Mouse (Mus musculus): ENCODE results near the gene Bsg. TPM values are rescaled to one million over a fixed set of nuclear protein-coding genes. Genes with fewer than 3 reads are reported as not detected.

Bsg gene
- total RNA-seq, 2 experiments from 2014 or later, result 1,161 to 1,276 TPM

GRCm38 (mm10) chr10:79681591-79682245 lies 22.6 kb upstream of the Bsg start, which contains the start of gene Cdc34:
Gene Cdc34, plus strand, starts transcription at chr10:79682195.
- peak; percentile 99 to 100 for DNase-seq
- intact Hi-C loops (cut with DNase I), result no loop called here

- intact Hi-C loops (cut with DNase I), result no loop called here
- DNase-seq, result no peak
Measured at GRCm38 (mm10) chr10:79682551-79682915, 21.8 kb upstream of the Bsg start.

GRCm38 (mm10) chr10:79682916-79683582 lies 21.2 kb upstream of the Bsg start:
- DNase-seq, result peak; percentile 82 to 83

GRCm38 (mm10) chr10:79683726-79684640 lies 20.3 kb upstream of the Bsg start:
- DNase-seq, result peak; percentile 75 to 82
- intact Hi-C loops (cut with DNase I), result no loop called here

More at GRCm38 (mm10) chr10:79682916-79683582, 21.2 kb upstream of the Bsg start:
- intact Hi-C loops (cut with DNase I), result no loop called here

GRCm38 (mm10) chr10:79684770-79685600 lies 19.3 kb upstream of the Bsg start:
- DNase-seq, result no peak
- intact Hi-C loops (cut with DNase I), result no loop called here

GRCm38 (mm10) chr10:79686219-79686618 lies 18.1 kb upstream of the Bsg start:
- intact Hi-C loops (cut with DNase I), result no loop called here
- DNase-seq, result no peak

GRCm38 (mm10) chr10:79686691-79687090 lies 17.6 kb upstream of the Bsg start:
- intact Hi-C loops (cut with DNase I), result no loop called here
- peak; percentile 66 to 72 for DNase-seq

GRCm38 (mm10) chr10:79687513-79687912 lies 16.8 kb upstream of the Bsg start:
- intact Hi-C loops (cut with DNase I), result no loop called here
- DNase-seq, result no peak

GRCm38 (mm10) chr10:79688720-79689119 lies 15.6 kb upstream of the Bsg start, which contains the start of gene Gzmm:
Gene Gzmm, plus strand, starts transcription at chr10:79689020.
- intact Hi-C loops (cut with DNase I), result no loop called here
- no peak for DNase-seq

- intact Hi-C loops (cut with DNase I), result no loop called here
- no peak for DNase-seq
Measured at GRCm38 (mm10) chr10:79689178-79689577, 15.1 kb upstream of the Bsg start.

GRCm38 (mm10) chr10:79691986-79692548 lies 12.2 kb upstream of the Bsg start:
- DNase-seq, result no peak
- intact Hi-C loops (cut with DNase I), result no loop called here

GRCm38 (mm10) chr10:79693580-79694378 lies 10.5 kb upstream of the Bsg start:
- intact Hi-C loops (cut with DNase I), result loop anchor here (2.0 kb wide), 1 partner anchor 95 kb away; no protein-coding TSS in a partner anchor
- DNase-seq, result no peak

- DNase-seq, result peak in 1 of 2 experiments; percentile 57
- intact Hi-C loops (cut with DNase I), result loop anchor here (2.0 kb wide), 1 partner anchor 94 kb away; no protein-coding TSS in a partner anchor
Measured at GRCm38 (mm10) chr10:79694379-79694655, 10.0 kb upstream of the Bsg start.

- peak; percentile 93 to 95 for DNase-seq
- intact Hi-C loops (cut with DNase I), result loop anchor here (2.0 kb wide), 1 partner anchor 93 kb away; no protein-coding TSS in a partner anchor
Measured at GRCm38 (mm10) chr10:79695231-79696128, 8.8 kb upstream of the Bsg start.

GRCm38 (mm10) chr10:79696129-79696651 lies 8.1 kb upstream of the Bsg start:
- peak in 1 of 2 experiments; percentile 58 for DNase-seq
- intact Hi-C loops (cut with DNase I), result no loop called here

GRCm38 (mm10) chr10:79697916-79698315 lies 6.4 kb upstream of the Bsg start:
- DNase-seq, result no peak
- intact Hi-C loops (cut with DNase I), result no loop called here

GRCm38 (mm10) chr10:79698459-79698858 lies 5.8 kb upstream of the Bsg start:
- DNase-seq, result no peak
- intact Hi-C loops (cut with DNase I), result no loop called here

GRCm38 (mm10) chr10:79700676-79701075 lies 3.6 kb upstream of the Bsg start:
- peak; percentile 68 for DNase-seq

More at GRCm38 (mm10) chr10:79700676-79701075, 3.6 kb upstream of the Bsg start:
- intact Hi-C loops (cut with DNase I), result no loop called here
